Mouse (Mus musculus): Measurements from ENCODE around the gene Slc38a5. TPM values are rescaled to one million over a fixed set of nuclear protein-coding genes. Genes with fewer than 3 reads are reported as not detected.

The Slc38a5 gene
- total RNA-seq, 2 experiments from 2014 or later: 0.36 TPM; not detected in 1

- no peak for DNase-seq (ENCODE audit: low spot score in 2 of 2)
These were observed 38.4 kb downstream of the Slc38a5 start for GRCm38 (mm10) chrX:8309302-8309701.

- peak in 1 of 2 experiments; percentile 8 for DNase-seq (ENCODE audit: low spot score in 2 of 2)
These were observed 44.0 kb downstream of the Slc38a5 start for GRCm38 (mm10) chrX:8314905-8315304.

- no peak for DNase-seq (ENCODE audit: low spot score in 2 of 2)
These were observed 56.2 kb downstream of the Slc38a5 start, which contains the start of gene Ssxb10 for GRCm38 (mm10) chrX:8327124-8327523. Ssxb10 (plus strand) TSS chrX:8327424.

Other genes starting within 250 kb of the Slc38a5 start
- 10 to 100 TPM; 14.7 to 14.9 TPM for gene Suv39h1, start 196.4 kb upstream of the Slc38a5 start, total RNA-seq (2021)
- 1 to 10 TPM; 2.8 TPM for gene Was, start 180.6 kb upstream of the Slc38a5 start, total RNA-seq (2021)
- gene Wdr13, start 138.2 kb upstream of the Slc38a5 start, total RNA-seq (2021): 10 to 100 TPM; 29.5 to 34.2 TPM
- 100 to 1,000 TPM; 359 to 459 TPM for gene Rbm3, start 125.3 kb upstream of the Slc38a5 start, total RNA-seq (2021)
- 1 to 10 TPM; 4.6 to 6.1 TPM for gene Tbc1d25, start 95.0 kb upstream of the Slc38a5 start, total RNA-seq (2021)
- 10 to 100 TPM; 22.3 to 24.1 TPM for gene Ebp, start 77.6 kb upstream of the Slc38a5 start, total RNA-seq (2021)
- 1 to 10 TPM; 4.2 to 5.4 TPM for gene Porcn, start 64.6 kb upstream of the Slc38a5 start, total RNA-seq (2021)
- gene Ftsj1, start 18.7 kb upstream of the Slc38a5 start, total RNA-seq (2021): 10 to 100 TPM; 13.4 to 14.8 TPM
- gene Ssxb10, start 56.3 kb downstream of the Slc38a5 start, total RNA-seq (2021): not detected
- gene Ssxb9, start 95.8 kb downstream of the Slc38a5 start, total RNA-seq (2021): not detected
- gene Ssxb1, start 142.2 kb downstream of the Slc38a5 start, total RNA-seq (2021): not detected
- gene Ssxb2, start 190.6 kb downstream of the Slc38a5 start, total RNA-seq (2021): not detected